Mouse (Mus musculus) spleen, adult 2 months (tissue): ENCODE data around the gene Homer2.

ENCODE experiments used
- CTCF ChIP-seq: fragments of 200-500 bp; IDR thresholded peaks from 2 replicates; pipeline ENCODE4 v1.5.1; 2011; ENCODE audit warnings: mild to moderate bottlenecking, inconsistent platforms; ENCODE audit not compliant: insufficient read depth, insufficient read length, insufficient replicate concordance; ENCODE audit errors: extremely low read depth
- POLR2A ChIP-seq: fragments of 200-500 bp; IDR thresholded peaks from 2 replicates; pipeline ENCODE4 v1.6.1; 2011; ENCODE audit warnings: low read depth, low read length, inconsistent platforms

GRCm38 (mm10) chr7:81688378-81688777, 18.9 kb downstream of the Homer2 start:
- TF ChIP-seq POLR2A, result no peak
- TF ChIP-seq CTCF, result no peak
